Mouse (Mus musculus): ENCODE measurements around the gene Evc. TPM values are rescaled to one million over a fixed set of nuclear protein-coding genes. Genes with fewer than 3 reads are reported as not detected.

The Evc gene
- total and polyA plus RNA-seq, 3 experiments = 0.17 to 0.91 (median 0.73) TPM

- dilution Hi-C loops (cut with MboI; ENCODE audit: extremely low pct_ligation_motif_present, extremely low pct_unique_long_range_greater_than_20kb, low sequenced_read_pairs) (no loop called here), in situ Hi-C loops (cut with MboI; ENCODE audit: low pct_ligation_motif_present, low pct_unique_long_range_greater_than_20kb, low sequenced_read_pairs) (loop anchor here (5.0 kb wide), 1 partner anchor 41 kb away; no protein-coding TSS in a partner anchor)
- Histone ChIP-seq H3K4me2 (ENCODE audit: insufficient read depth, low read depth, poor library complexity, severe bottlenecking) (peak overlapping the region; percentile 32), H3K36me3 (replicated peaks in 1 of 2; ENCODE audit: control insufficient read depth in 1 of 2, insufficient read depth in 1 of 2, low read length in 1 of 2) (peaks cover 0 to 2% of the 10 kb centered on the region in 2 experiments), H3K27me3 (replicated peaks) (peaks cover 12% of the 10 kb centered on the region), H3K9ac (ENCODE audit: insufficient read depth, low read depth) (peak overlapping the region; percentile 48), H3K27ac (ENCODE audit: insufficient read depth, low read depth) (peak overlapping the region; percentile 26; the same call in 1 of the 2 replicates), H3K9me3 (replicated peaks; ENCODE audit: low read length) (peaks cover 10% of the 10 kb centered on the region), H3K4me3 (replicated peaks in 1 of 3; ENCODE audit: low read depth in 2 of 3, low read length in 2 of 3, poor library complexity in 1 of 3) (peak overlapping the region; percentile 45 to 73 (median 61)), H3K79me2 (replicated peaks; ENCODE audit: control insufficient read depth, extremely low read depth, insufficient read depth, poor library complexity, severe bottlenecking) (no peaks in the 10 kb centered on the region), H3K4me1 (ENCODE audit: control insufficient read depth in 1 of 2, insufficient read depth in 2 of 2) (peaks cover 9 to 36% of the 10 kb centered on the region in 2 experiments)
- TF ChIP-seq MAFK (IDR thresholded peaks at IDR 0.05; ENCODE audit: insufficient replicate concordance, low read length) (0 out of 2 replicates have a peak, but pooled peaks have one; percentile 8), BHLHE40 (IDR thresholded peaks at IDR 0.05; ENCODE audit: low read depth, low read length) (peak; percentile 49), HCFC1 (IDR thresholded peaks at IDR 0.05; ENCODE audit: low read depth, low read length) (0 out of 2 replicates have a peak, but pooled peaks have one; percentile 11), KAT2A (IDR thresholded peaks at IDR 0.05; ENCODE audit: insufficient replicate concordance, low read length) (0 out of 2 replicates have a peak, but pooled peaks have one; percentile 38), SIN3A (IDR thresholded peaks at IDR 0.05; ENCODE audit: low read length) (peak; percentile 68), MEF2A (IDR thresholded peaks at IDR 0.05; ENCODE audit: borderline replicate concordance, low read depth, low read length) (peak; percentile 66; the same call in 1 of the 2 replicates), JUND (conservative IDR thresholded peaks at IDR 0.05; ENCODE audit: low read depth, low read length) (no peak), CHD2 (IDR thresholded peaks at IDR 0.05; ENCODE audit: low read length) (peak; percentile 48), ELF1 (IDR thresholded peaks at IDR 0.05; ENCODE audit: low read depth, low read length) (peak; percentile 48), IRF4 (IDR thresholded peaks at IDR 0.05; ENCODE audit: low read depth, low read length) (peak; percentile 39; the same call in 1 of the 2 replicates), USF2 (conservative IDR thresholded peaks at IDR 0.05; ENCODE audit: low read depth, low read length) (no peak), NRF1 (IDR thresholded peaks at IDR 0.05; ENCODE audit: low read depth, low read length) (0 out of 2 replicates have a peak, but pooled peaks have one; percentile 17), USF1 (IDR thresholded peaks at IDR 0.05; ENCODE audit: low read depth, low read length) (no peak), RCOR1 (conservative IDR thresholded peaks at IDR 0.05; ENCODE audit: low read depth, low read length) (0 out of 2 replicates have a peak, but pooled peaks have one; percentile 45), EP300 (IDR thresholded peaks at IDR 0.05; ENCODE audit: low read length) (peak; percentile 79), POLR2AphosphoS2 (IDR thresholded peaks at IDR 0.05; ENCODE audit: low read depth, low read length) (no peak), TCF12 (IDR thresholded peaks at IDR 0.05; ENCODE audit: low read depth, low read length) (peak; percentile 77), MAX (IDR thresholded peaks at IDR 0.05; ENCODE audit: low read length) (peak; percentile 55; the same call in 1 of the 2 replicates)
- DNase-seq (ENCODE audit: extremely low read depth) = peak; percentile 82
Measured at GRCm38 (mm10) chr5:37246138-37246910, 90.4 kb downstream of the Evc start.
